Mouse (Mus musculus): Measurements from ENCODE around the gene Dnaja2. TPM values are rescaled to one million over a fixed set of nuclear protein-coding genes. Genes with fewer than 3 reads are reported as not detected.

Gene Dnaja2
- 44.7 and 78.5 TPM in 2 replicates for polyA plus RNA-seq (2012; rRNA removed)

- DNase-seq (ENCODE audit: low read depth), result peak; percentile 94
- TF ChIP-seq CTCF (IDR thresholded peaks at IDR 0.05; ENCODE audit: borderline replicate concordance, extremely low read depth, insufficient read depth, insufficient read length) (no peak), POLR2A (IDR thresholded peaks at IDR 0.05; ENCODE audit: borderline replicate concordance, extremely low read depth, insufficient read depth, insufficient read length, poor library complexity, severe bottlenecking) (peak; percentile 95)
These were observed at the start of gene Dnaja2 for GRCm38 (mm10) chr8:85555181-85556145. TSS of gene Dnaja2 (minus strand) at chr8:85555344.

- DNase-seq (ENCODE audit: low read depth), result no peak
- TF ChIP-seq CTCF (IDR thresholded peaks at IDR 0.05; ENCODE audit: borderline replicate concordance, extremely low read depth, insufficient read depth, insufficient read length), result no peak
- no peak for TF ChIP-seq POLR2A (IDR thresholded peaks at IDR 0.05; ENCODE audit: borderline replicate concordance, extremely low read depth, insufficient read depth, insufficient read length, poor library complexity, severe bottlenecking)
These were observed 49.1 kb upstream of the Dnaja2 start for GRCm38 (mm10) chr8:85604201-85604600.

- no peak for TF ChIP-seq POLR2A (IDR thresholded peaks at IDR 0.05; ENCODE audit: borderline replicate concordance, extremely low read depth, insufficient read depth, insufficient read length, poor library complexity, severe bottlenecking)
- TF ChIP-seq CTCF (IDR thresholded peaks at IDR 0.05; ENCODE audit: borderline replicate concordance, extremely low read depth, insufficient read depth, insufficient read length), result peak; percentile 74
- peak; percentile 69 for DNase-seq (ENCODE audit: low read depth)
These were observed 48.2 kb upstream of the Dnaja2 start for GRCm38 (mm10) chr8:85603203-85603895.

GRCm38 (mm10) chr8:85602737-85603136, 47.6 kb upstream of the Dnaja2 start:
- TF ChIP-seq POLR2A (IDR thresholded peaks at IDR 0.05; ENCODE audit: borderline replicate concordance, extremely low read depth, insufficient read depth, insufficient read length, poor library complexity, severe bottlenecking) (no peak), CTCF (IDR thresholded peaks at IDR 0.05; ENCODE audit: borderline replicate concordance, extremely low read depth, insufficient read depth, insufficient read length) (no peak)
- no peak for DNase-seq (ENCODE audit: low read depth)

GRCm38 (mm10) chr8:85601741-85602140, 46.6 kb upstream of the Dnaja2 start:
- TF ChIP-seq POLR2A (IDR thresholded peaks at IDR 0.05; ENCODE audit: borderline replicate concordance, extremely low read depth, insufficient read depth, insufficient read length, poor library complexity, severe bottlenecking), result no peak
- TF ChIP-seq CTCF (IDR thresholded peaks at IDR 0.05; ENCODE audit: borderline replicate concordance, extremely low read depth, insufficient read depth, insufficient read length), result no peak
- DNase-seq (ENCODE audit: low read depth), result no peak

GRCm38 (mm10) chr8:85597413-85598191, 42.5 kb upstream of the Dnaja2 start:
- no peak for TF ChIP-seq CTCF (IDR thresholded peaks at IDR 0.05; ENCODE audit: borderline replicate concordance, extremely low read depth, insufficient read depth, insufficient read length)
- no peak for TF ChIP-seq POLR2A (IDR thresholded peaks at IDR 0.05; ENCODE audit: borderline replicate concordance, extremely low read depth, insufficient read depth, insufficient read length, poor library complexity, severe bottlenecking)
- no peak for DNase-seq (ENCODE audit: low read depth)

GRCm38 (mm10) chr8:85595391-85595790, 40.2 kb upstream of the Dnaja2 start:
- TF ChIP-seq POLR2A (IDR thresholded peaks at IDR 0.05; ENCODE audit: borderline replicate concordance, extremely low read depth, insufficient read depth, insufficient read length, poor library complexity, severe bottlenecking) (no peak), CTCF (IDR thresholded peaks at IDR 0.05; ENCODE audit: borderline replicate concordance, extremely low read depth, insufficient read depth, insufficient read length) (no peak)

GRCm38 (mm10) chr8:85594983-85595382, 39.8 kb upstream of the Dnaja2 start:
- no peak for DNase-seq (ENCODE audit: low read depth)
- TF ChIP-seq POLR2A (IDR thresholded peaks at IDR 0.05; ENCODE audit: borderline replicate concordance, extremely low read depth, insufficient read depth, insufficient read length, poor library complexity, severe bottlenecking), result no peak
- TF ChIP-seq CTCF (IDR thresholded peaks at IDR 0.05; ENCODE audit: borderline replicate concordance, extremely low read depth, insufficient read depth, insufficient read length), result no peak

More at GRCm38 (mm10) chr8:85595391-85595790, 40.2 kb upstream of the Dnaja2 start:
- peak; percentile 77 for DNase-seq (ENCODE audit: low read depth)

- DNase-seq (ENCODE audit: low read depth), result no peak
- no peak for TF ChIP-seq POLR2A (IDR thresholded peaks at IDR 0.05; ENCODE audit: borderline replicate concordance, extremely low read depth, insufficient read depth, insufficient read length, poor library complexity, severe bottlenecking)
- no peak for TF ChIP-seq CTCF (IDR thresholded peaks at IDR 0.05; ENCODE audit: borderline replicate concordance, extremely low read depth, insufficient read depth, insufficient read length)
These were observed 38.2 kb upstream of the Dnaja2 start for GRCm38 (mm10) chr8:85593324-85593723.

- TF ChIP-seq POLR2A (IDR thresholded peaks at IDR 0.05; ENCODE audit: borderline replicate concordance, extremely low read depth, insufficient read depth, insufficient read length, poor library complexity, severe bottlenecking) (no peak), CTCF (IDR thresholded peaks at IDR 0.05; ENCODE audit: borderline replicate concordance, extremely low read depth, insufficient read depth, insufficient read length) (no peak)
These were observed 36.4 kb upstream of the Dnaja2 start for GRCm38 (mm10) chr8:85591532-85591931.

More at GRCm38 (mm10) chr8:85591532-85591931, 36.4 kb upstream of the Dnaja2 start:
- DNase-seq (ENCODE audit: low read depth), result no peak

Data from brain, embryonic 14.5 days (tissue).